Mouse (Mus musculus): Measurements from ENCODE around the gene Izumo2. TPM values are rescaled to one million over a fixed set of nuclear protein-coding genes. Genes with fewer than 3 reads are reported as not detected.

Gene Izumo2
- total and polyA plus RNA-seq, 3 experiments: not detected

- no peak overlapping the region for H3K4me3 ChIP-seq (ENCODE audit: control insufficient read depth in 1 of 2, insufficient read depth in 1 of 2, low read depth in 2 of 2, low read length in 2 of 2)
- no peak overlapping the region for H3K27ac ChIP-seq (ENCODE audit: control insufficient read depth, low read depth, low read length)
- TF ChIP-seq MYB (IDR thresholded peaks at IDR 0.05; ENCODE audit: low read depth, low read length) (no peak), CTCF (IDR thresholded peaks at IDR 0.05 in 2 of 3, conservative IDR thresholded peaks at IDR 0.05 in 1 of 3; ENCODE audit: control insufficient read depth in 1 of 3, insufficient read depth in 1 of 3, low read depth in 2 of 3, low read length in 3 of 3, poor library complexity in 1 of 3, severe bottlenecking in 1 of 3) (no peak), NRF1 (IDR thresholded peaks at IDR 0.05; ENCODE audit: insufficient read depth, low read depth, low read length, poor library complexity, severe bottlenecking) (no peak), GABPA (IDR thresholded peaks at IDR 0.05; ENCODE audit: low read depth, low read length) (no peak), ETS1 (IDR thresholded peaks at IDR 0.05; ENCODE audit: low read depth, low read length) (no peak), NELFE (IDR thresholded peaks at IDR 0.05; ENCODE audit: low read depth, low read length) (no peak), KAT2A (conservative IDR thresholded peaks at IDR 0.05; ENCODE audit: low read depth, low read length) (no peak), JUND (IDR thresholded peaks at IDR 0.05; ENCODE audit: low read depth, low read length) (no peak), SIN3A (IDR thresholded peaks at IDR 0.05; ENCODE audit: low read length) (no peak), BHLHE40 (IDR thresholded peaks at IDR 0.05; ENCODE audit: borderline replicate concordance, low read depth, low read length) (no peak), MXI1 (IDR thresholded peaks at IDR 0.05; ENCODE audit: low read depth, low read length) (no peak), E2F4 (IDR thresholded peaks at IDR 0.05; ENCODE audit: borderline replicate concordance, low read depth, low read length) (no peak), POLR2AphosphoS5 (IDR thresholded peaks at IDR 0.05; ENCODE audit: borderline replicate concordance, low read depth, low read length) (no peak), CHD1 (IDR thresholded peaks at IDR 0.05; ENCODE audit: low read depth, low read length) (no peak), MAX (IDR thresholded peaks at IDR 0.05; ENCODE audit: low read length) (no peak), RAD21 (IDR thresholded peaks at IDR 0.05; ENCODE audit: low read depth, low read length) (no peak), MEF2A (IDR thresholded peaks at IDR 0.05; ENCODE audit: extremely low read depth, insufficient replicate concordance, low read depth, low read length, poor library complexity, severe bottlenecking) (no peak), HCFC1 (IDR thresholded peaks at IDR 0.05; ENCODE audit: low read depth, low read length) (no peak)
- no peak overlapping the region for H3K9ac ChIP-seq (ENCODE audit: control insufficient read depth, low read depth, low read length, poor library complexity, severe bottlenecking)
- no peaks in the 10 kb centered on the region for H3K79me2 ChIP-seq (ENCODE audit: control insufficient read depth, insufficient read depth, low read length, poor library complexity)
- peaks cover 3 to 17% of the 10 kb centered on the region in 2 experiments; a peak in 3 of 4 replicates for H3K4me1 ChIP-seq (ENCODE audit: control insufficient read depth in 1 of 2, insufficient read depth in 2 of 2, low read length in 2 of 2)
- H3K9me3 ChIP-seq (replicated peaks; ENCODE audit: insufficient read depth, low read length): no peaks in the 10 kb centered on the region
- no peaks in the 10 kb centered on the region for H3K27me3 ChIP-seq (ENCODE audit: control insufficient read depth in 1 of 2, insufficient read depth in 2 of 2, low read length in 2 of 2)
- no peak for DNase-seq (ENCODE audit: low read depth, low spot score)
- peaks cover 0 to 8% of the 10 kb centered on the region in 2 experiments; a peak in 2 of 4 replicates for H3K36me3 ChIP-seq (ENCODE audit: control insufficient read depth in 1 of 2, insufficient read depth in 2 of 2, low read length in 2 of 2)
Measured at GRCm38 (mm10) chr7:44695223-44695622, 13.3 kb upstream of the Izumo2 start.

GRCm38 (mm10) chr7:44697191-44697710, 11.3 kb upstream of the Izumo2 start:
- peak; percentile 76 for DNase-seq (ENCODE audit: low read depth, low spot score)
- peak overlapping the region; percentile 41 to 51 for H3K4me3 ChIP-seq (ENCODE audit: control insufficient read depth in 1 of 2, insufficient read depth in 1 of 2, low read depth in 2 of 2, low read length in 2 of 2)
- peak overlapping the region; percentile 41; the same call in 1 of the 2 replicates for H3K9ac ChIP-seq (ENCODE audit: control insufficient read depth, low read depth, low read length, poor library complexity, severe bottlenecking)
- TF ChIP-seq ZKSCAN1 (IDR thresholded peaks at IDR 0.05; ENCODE audit: low read depth, low read length) (no peak), NELFE (IDR thresholded peaks at IDR 0.05; ENCODE audit: low read depth, low read length) (no peak), USF1 (IDR thresholded peaks at IDR 0.05; ENCODE audit: low read depth, low read length) (no peak), E2F4 (IDR thresholded peaks at IDR 0.05; ENCODE audit: borderline replicate concordance, low read depth, low read length) (no peak), NRF1 (IDR thresholded peaks at IDR 0.05; ENCODE audit: insufficient read depth, low read depth, low read length, poor library complexity, severe bottlenecking) (no peak)
- H3K79me2 ChIP-seq (ENCODE audit: control insufficient read depth, insufficient read depth, low read length, poor library complexity): no peaks in the 10 kb centered on the region
- peaks cover 0 to 8% of the 10 kb centered on the region in 2 experiments; a peak in 2 of 4 replicates for H3K36me3 ChIP-seq (ENCODE audit: control insufficient read depth in 1 of 2, insufficient read depth in 2 of 2, low read length in 2 of 2)
- H3K27ac ChIP-seq (ENCODE audit: control insufficient read depth, low read depth, low read length): no peak overlapping the region
- H3K27me3 ChIP-seq (ENCODE audit: control insufficient read depth in 1 of 2, insufficient read depth in 2 of 2, low read length in 2 of 2): no peaks in the 10 kb centered on the region
- no peaks in the 10 kb centered on the region for H3K9me3 ChIP-seq (replicated peaks; ENCODE audit: insufficient read depth, low read length)
- peaks cover 3 to 17% of the 10 kb centered on the region in 2 experiments; a peak in 3 of 4 replicates for H3K4me1 ChIP-seq (ENCODE audit: control insufficient read depth in 1 of 2, insufficient read depth in 2 of 2, low read length in 2 of 2)

Measured in MEL (cell line).